Mouse (Mus musculus): ENCODE results near the gene Tead3. TPM values are rescaled to one million over a fixed set of nuclear protein-coding genes. Genes with fewer than 3 reads are reported as not detected.
"Not testable (repeated sequence)": the region's sequence is repeated elsewhere in the genome, so short reads cannot be mapped to it uniquely, and the experiment has no call there.

Tead3 gene
- polyA plus RNA-seq, 1 experiment = 21.5 TPM

DNA sequence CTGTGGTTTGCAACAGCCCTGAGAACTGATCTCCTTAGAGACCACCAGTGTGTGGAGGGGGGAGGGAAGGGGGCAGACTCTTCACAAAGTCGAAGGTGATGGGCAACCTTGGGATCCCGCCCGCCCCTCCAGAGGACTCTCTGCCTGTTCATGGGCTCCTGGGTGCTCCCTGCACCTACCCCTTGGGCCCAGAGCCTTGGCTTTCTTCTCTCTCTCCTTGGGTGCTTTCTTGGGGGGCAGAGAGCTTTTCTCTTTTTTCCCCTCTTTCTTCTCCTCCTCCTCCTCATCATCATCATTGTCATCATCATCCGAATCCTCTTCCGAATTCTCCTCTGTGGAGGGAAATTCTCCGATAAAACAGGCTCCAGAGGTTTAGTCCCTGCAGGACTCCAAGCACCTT is 12.9 kb upstream of the Tead3 start:
- Histone ChIP-seq H3K4me3 (ENCODE audit: insufficient read depth, poor library complexity, severe bottlenecking) (no peak overlapping the region), H3K36me3 (ENCODE audit: control insufficient read depth, insufficient read depth) (no peaks in the 10 kb centered on the region), H3K79me2 (ENCODE audit: control insufficient read depth, insufficient read depth) (no peaks in the 10 kb centered on the region), H3ac (ENCODE audit: control insufficient read depth, insufficient read length, low read depth) (no peak overlapping the region), H3K27me3 (ENCODE audit: control insufficient read depth, insufficient read depth, insufficient read length) (no peaks in the 10 kb centered on the region), H3K79me3 (ENCODE audit: low read depth) (no peaks in the 10 kb centered on the region)
- TF ChIP-seq CTCF (IDR thresholded peaks at IDR 0.05; ENCODE audit: control insufficient read depth, insufficient read depth, insufficient read length) = no peak
- TF ChIP-seq FOSL1 (IDR thresholded peaks at IDR 0.05; ENCODE audit: insufficient read depth, low read length, poor library complexity, severe bottlenecking) = no peak
- TF ChIP-seq USF1 (IDR thresholded peaks at IDR 0.05; ENCODE audit: low read depth) = no peak
- no peak for TF ChIP-seq MYOD1 (IDR thresholded peaks at IDR 0.05; ENCODE audit: control insufficient read depth, insufficient read length, low read depth)
- no peak for TF ChIP-seq MYOG (IDR thresholded peaks at IDR 0.05; ENCODE audit: control insufficient read depth, extremely low read depth, insufficient read length)
- no peak for TF ChIP-seq CEBPB (IDR thresholded peaks at IDR 0.05; ENCODE audit: low read depth)
- TF ChIP-seq MAX (IDR thresholded peaks at IDR 0.05) = no peak

DNA sequence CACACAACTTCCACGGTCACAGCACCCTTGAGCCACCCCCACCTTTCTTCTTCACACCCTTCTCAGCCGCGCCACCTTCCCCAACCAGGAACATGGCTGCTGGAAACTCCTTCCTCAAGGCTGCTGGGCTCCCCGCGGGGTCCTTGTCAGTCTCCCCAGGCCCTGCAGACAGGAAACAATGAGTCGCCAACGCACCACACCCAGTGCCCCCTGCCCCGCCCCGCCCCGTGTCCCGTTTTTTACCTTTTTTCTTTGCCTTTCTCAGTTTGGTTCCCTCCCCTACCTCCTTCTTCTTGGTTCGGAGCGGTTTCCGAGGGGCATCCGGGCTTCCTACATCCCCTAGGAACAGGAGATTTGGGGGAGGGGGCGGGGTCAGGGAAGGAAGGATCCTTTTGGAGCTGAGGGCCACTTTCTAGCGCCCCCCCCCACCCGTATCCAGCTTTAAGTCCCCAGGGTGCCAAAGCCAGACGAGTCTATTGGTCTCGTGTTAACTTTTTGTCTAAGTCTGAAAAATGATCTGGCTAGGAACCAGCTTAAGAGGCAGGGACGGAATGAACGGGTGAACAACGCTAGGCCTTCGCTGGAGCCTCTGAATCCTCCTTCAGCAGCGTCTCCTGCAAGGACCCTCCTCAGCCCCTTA is 12.2 kb upstream of the Tead3 start:
- Histone ChIP-seq H3K36me3 (ENCODE audit: control insufficient read depth, insufficient read depth) (no peaks in the 10 kb centered on the region), H3K27me3 (ENCODE audit: control insufficient read depth, insufficient read depth, insufficient read length) (no peaks in the 10 kb centered on the region), H3K4me3 (ENCODE audit: insufficient read depth, poor library complexity, severe bottlenecking) (no peak overlapping the region)

DNA sequence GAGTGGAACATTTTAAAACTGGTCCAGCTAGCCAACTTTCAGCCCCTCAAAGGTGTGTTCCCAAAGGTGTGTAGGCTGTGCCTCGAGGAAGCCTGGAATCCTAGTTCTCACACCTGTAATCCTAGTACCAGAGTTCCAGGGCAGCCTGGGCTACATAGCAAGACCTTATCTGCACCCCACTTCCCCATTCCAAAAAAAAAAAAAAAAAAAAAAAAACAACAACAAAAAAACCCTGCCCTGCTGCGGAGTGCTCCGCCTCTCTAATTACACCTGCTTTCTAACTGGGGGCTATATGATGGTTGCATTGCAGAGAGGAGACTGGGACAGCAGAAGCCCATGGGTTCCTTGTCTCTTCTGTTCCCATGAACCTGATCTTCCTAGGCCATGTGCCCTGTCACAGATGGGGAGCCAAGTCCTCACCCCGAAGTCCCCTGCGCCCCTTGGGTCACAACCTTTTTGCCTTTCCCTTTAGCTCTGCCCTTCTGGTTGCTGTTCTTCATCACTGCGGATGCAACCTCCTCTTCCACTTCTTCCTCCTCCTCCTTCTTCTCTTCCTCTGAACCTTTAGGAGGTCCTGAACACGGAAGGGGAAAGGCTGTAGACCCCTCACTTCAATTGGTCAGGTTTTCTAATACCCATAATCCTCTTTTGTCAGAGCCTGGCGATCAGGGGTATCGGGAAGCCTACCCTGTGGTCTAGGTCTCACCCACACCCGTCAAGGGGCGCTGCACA is 11.5 kb upstream of the Tead3 start:
- no peaks in the 10 kb centered on the region for H3K79me3 ChIP-seq (ENCODE audit: low read depth)
- no peaks in the 10 kb centered on the region for H3K79me2 ChIP-seq (ENCODE audit: control insufficient read depth, insufficient read depth)
- H3ac ChIP-seq (ENCODE audit: control insufficient read depth, insufficient read length, low read depth) = no peak overlapping the region
- no peak overlapping the region for H3K4me3 ChIP-seq (ENCODE audit: insufficient read depth, poor library complexity, severe bottlenecking)
- no peaks in the 10 kb centered on the region for H3K36me3 ChIP-seq (ENCODE audit: control insufficient read depth, insufficient read depth)
- TF ChIP-seq FOSL1 (IDR thresholded peaks at IDR 0.05; ENCODE audit: insufficient read depth, low read length, poor library complexity, severe bottlenecking) (no peak), MYOD1 (IDR thresholded peaks at IDR 0.05; ENCODE audit: control insufficient read depth, insufficient read length, low read depth) (no peak), USF1 (IDR thresholded peaks at IDR 0.05; ENCODE audit: low read depth) (no peak), CTCF (IDR thresholded peaks at IDR 0.05; ENCODE audit: control insufficient read depth, insufficient read depth, insufficient read length) (no peak), MAX (IDR thresholded peaks at IDR 0.05) (no peak), MYOG (IDR thresholded peaks at IDR 0.05; ENCODE audit: control insufficient read depth, extremely low read depth, insufficient read length) (no peak), CEBPB (IDR thresholded peaks at IDR 0.05; ENCODE audit: low read depth) (no peak)
- no peaks in the 10 kb centered on the region for H3K27me3 ChIP-seq (ENCODE audit: control insufficient read depth, insufficient read depth, insufficient read length)

More for the DNA sequence above, 12.2 kb upstream of the Tead3 start:
- H3ac ChIP-seq (ENCODE audit: control insufficient read depth, insufficient read length, low read depth) = no peak overlapping the region
- H3K79me3 ChIP-seq (ENCODE audit: low read depth) = no peaks in the 10 kb centered on the region
- TF ChIP-seq FOSL1 (IDR thresholded peaks at IDR 0.05; ENCODE audit: insufficient read depth, low read length, poor library complexity, severe bottlenecking) = no peak
- no peak for TF ChIP-seq USF1 (IDR thresholded peaks at IDR 0.05; ENCODE audit: low read depth)
- no peak for TF ChIP-seq MAX (IDR thresholded peaks at IDR 0.05)
- TF ChIP-seq MYOG (IDR thresholded peaks at IDR 0.05; ENCODE audit: control insufficient read depth, extremely low read depth, insufficient read length) = no peak
- no peaks in the 10 kb centered on the region for H3K79me2 ChIP-seq (ENCODE audit: control insufficient read depth, insufficient read depth)

DNA sequence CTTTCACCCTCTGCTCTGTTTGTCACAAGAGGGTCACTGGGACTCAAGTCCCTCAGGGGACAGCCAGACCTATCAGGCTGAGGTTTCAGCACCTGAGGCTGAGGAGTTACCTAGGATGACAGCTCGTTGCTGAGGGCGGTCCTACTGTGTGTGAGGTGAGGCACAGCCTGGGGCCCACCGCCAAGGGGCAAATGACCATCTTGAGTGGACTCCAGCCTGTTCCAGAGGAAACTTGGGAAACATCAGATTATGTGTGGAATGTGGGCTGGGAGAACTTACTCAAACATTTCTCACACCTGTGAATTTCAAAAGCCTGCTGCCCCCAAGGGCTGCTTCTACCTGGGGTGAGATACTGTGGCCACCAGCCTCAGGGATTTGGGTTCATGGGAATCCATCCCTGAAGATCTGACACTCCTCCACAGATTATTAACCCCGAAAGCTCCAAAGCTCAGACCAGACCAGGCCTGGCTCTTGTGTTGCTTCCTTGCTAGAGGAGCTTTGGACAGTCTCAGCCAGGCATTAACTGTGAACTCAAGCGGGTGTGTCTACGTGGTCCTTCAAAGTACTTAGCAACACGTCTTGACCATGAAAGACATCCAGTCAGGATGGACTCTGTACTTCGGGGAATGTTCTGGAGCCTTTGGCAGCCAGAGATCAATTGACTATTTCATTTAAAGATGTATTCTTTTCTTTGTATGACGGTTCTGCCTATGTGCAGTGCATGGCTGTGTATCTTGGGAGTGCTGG is 10.1 kb upstream of the Tead3 start:
- no peak for TF ChIP-seq CTCF (IDR thresholded peaks at IDR 0.05; ENCODE audit: control insufficient read depth, insufficient read depth, insufficient read length)
- no peak for TF ChIP-seq MAX (IDR thresholded peaks at IDR 0.05)
- no peak for TF ChIP-seq MYOD1 (IDR thresholded peaks at IDR 0.05; ENCODE audit: control insufficient read depth, insufficient read length, low read depth)
- no peak for TF ChIP-seq USF1 (IDR thresholded peaks at IDR 0.05; ENCODE audit: low read depth)
- TF ChIP-seq CEBPB (IDR thresholded peaks at IDR 0.05; ENCODE audit: low read depth) = no peak
- TF ChIP-seq FOSL1 (IDR thresholded peaks at IDR 0.05; ENCODE audit: insufficient read depth, low read length, poor library complexity, severe bottlenecking) = no peak
- TF ChIP-seq MYOG (IDR thresholded peaks at IDR 0.05; ENCODE audit: control insufficient read depth, extremely low read depth, insufficient read length) = no peak
- H3K79me3 ChIP-seq (ENCODE audit: low read depth) = no peaks in the 10 kb centered on the region
- no peaks in the 10 kb centered on the region for H3K27me3 ChIP-seq (ENCODE audit: control insufficient read depth, insufficient read depth, insufficient read length)
- H3K36me3 ChIP-seq (ENCODE audit: control insufficient read depth, insufficient read depth) = no peaks in the 10 kb centered on the region
- no peaks in the 10 kb centered on the region for H3K79me2 ChIP-seq (ENCODE audit: control insufficient read depth, insufficient read depth)
- no peak overlapping the region for H3ac ChIP-seq (ENCODE audit: control insufficient read depth, insufficient read length, low read depth)
- no peak overlapping the region for H3K4me3 ChIP-seq (ENCODE audit: insufficient read depth, poor library complexity, severe bottlenecking)

DNA sequence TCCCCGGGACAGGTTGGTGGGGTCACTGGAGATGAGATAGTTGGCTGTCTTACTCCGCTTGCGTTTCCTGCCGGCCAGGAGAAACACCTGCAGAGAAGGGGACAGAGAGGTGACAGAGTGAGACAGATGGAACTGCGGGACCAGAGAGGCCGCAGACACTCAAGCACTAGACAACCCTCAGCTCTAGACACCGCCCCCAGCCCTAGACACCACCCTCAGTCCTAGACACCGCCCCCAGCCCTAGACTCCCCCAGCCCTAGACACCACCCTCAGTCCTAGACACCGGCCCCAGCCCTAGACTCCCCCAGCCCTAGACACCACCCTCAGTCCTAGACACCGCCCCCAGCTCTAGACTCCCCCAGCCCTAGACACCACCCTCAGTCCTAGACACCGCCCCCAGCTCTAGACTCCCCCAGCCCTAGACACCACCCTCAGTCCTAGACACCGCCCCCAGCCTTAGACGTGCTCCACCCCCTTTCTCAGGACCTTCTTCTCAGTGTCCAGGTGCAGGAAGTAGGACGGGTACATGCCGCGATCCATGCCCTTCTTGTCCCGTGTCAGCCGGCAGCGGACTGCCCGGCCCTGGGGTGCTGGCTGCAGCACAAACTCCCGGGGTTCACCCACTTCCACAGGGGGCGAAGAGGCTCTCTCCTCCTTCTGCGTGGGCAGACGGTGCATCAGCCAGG is 8.1 kb upstream of the Tead3 start:
- H3ac ChIP-seq (ENCODE audit: control insufficient read depth, insufficient read length, low read depth); H3K27me3 ChIP-seq (ENCODE audit: control insufficient read depth, insufficient read depth, insufficient read length); H3K79me3 ChIP-seq (ENCODE audit: low read depth); H3K79me2 ChIP-seq (ENCODE audit: control insufficient read depth, insufficient read depth); H3K4me3 ChIP-seq (ENCODE audit: insufficient read depth, poor library complexity, severe bottlenecking); H3K36me3 ChIP-seq (ENCODE audit: control insufficient read depth, insufficient read depth): not testable (repeated sequence)

Data from C2C12 (cell line).